Mouse (Mus musculus) duodenum, adult 2 months (tissue): ENCODE data around the gene Tceanc2. TPM values are rescaled to one million over a fixed set of nuclear protein-coding genes. Genes with fewer than 3 reads are reported as not detected.

Experiments
- polyA plus RNA-seq: library from polyadenylated mRNA; depleted of rRNA; stranded (reverse); fragments of >200 nt; gene quantifications from 2 replicates; pipeline ENCODE4 v1.2.3, GENCODE M21; 2012; ENCODE audit warnings: low replicate concordance; rRNA removed

Gene Tceanc2
- polyA plus RNA-seq = 4.4 and 5.1 TPM in 2 replicates

DNA sequence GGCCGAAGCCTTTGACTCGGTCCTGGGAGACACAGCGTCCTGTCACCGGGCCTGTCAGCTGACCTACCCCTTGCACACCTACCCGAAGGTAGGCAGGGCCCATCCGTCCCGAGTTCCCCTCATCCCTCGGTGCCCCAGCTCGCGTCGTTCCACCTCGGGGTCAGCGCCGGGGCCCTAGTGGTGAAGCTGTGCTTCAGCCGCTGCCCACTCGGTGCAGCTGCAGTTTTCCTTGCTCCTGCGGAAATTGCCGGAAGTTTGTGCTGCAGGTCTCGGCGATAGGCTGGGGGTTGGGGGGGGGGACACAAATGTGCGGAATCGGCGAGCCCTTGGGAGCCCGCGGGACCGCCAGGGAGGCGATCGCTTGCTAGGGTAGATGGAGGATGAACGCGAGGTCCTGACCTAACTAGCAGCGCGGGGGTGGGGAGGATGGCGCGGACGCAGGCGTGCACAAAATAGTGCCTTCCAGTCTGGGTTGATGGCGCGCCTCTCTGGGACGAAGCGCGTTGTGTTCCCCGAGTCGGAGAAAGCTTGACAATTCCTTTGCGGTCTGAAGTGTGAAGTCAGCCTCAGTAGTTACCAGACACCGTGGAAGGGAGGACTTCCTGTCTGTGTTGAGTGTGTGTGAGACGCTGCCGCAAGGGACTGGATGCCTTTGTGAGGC is at the start of gene Tceanc2:
Gene Tceanc2, minus strand, starts transcription at position 287 of the 661 bp plus-strand sequence.

DNA sequence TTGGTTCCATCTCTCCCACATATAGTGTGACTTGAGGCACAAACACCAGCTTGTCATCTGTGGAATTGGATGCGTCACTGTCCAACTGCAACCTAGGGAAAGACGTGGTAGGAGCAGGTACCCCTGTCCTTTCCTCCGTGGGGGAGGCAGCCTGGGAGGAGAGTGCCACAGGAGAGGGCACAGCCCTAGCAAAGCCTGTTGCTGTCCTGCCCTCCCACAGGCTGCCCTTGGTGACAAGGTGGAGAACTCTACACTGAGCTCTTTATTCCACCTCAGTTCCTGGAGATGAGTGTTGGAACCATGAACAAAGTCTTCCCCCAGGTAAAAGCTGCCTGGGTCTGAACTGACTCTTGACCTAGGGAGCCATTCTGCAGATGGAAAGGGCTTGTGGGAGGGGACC is 30.0 kb upstream of the Tceanc2 start, which contains the start of gene Ldlrad1:
Gene Ldlrad1, plus strand, starts transcription at position 301 of the 400 bp plus-strand sequence.

DNA sequence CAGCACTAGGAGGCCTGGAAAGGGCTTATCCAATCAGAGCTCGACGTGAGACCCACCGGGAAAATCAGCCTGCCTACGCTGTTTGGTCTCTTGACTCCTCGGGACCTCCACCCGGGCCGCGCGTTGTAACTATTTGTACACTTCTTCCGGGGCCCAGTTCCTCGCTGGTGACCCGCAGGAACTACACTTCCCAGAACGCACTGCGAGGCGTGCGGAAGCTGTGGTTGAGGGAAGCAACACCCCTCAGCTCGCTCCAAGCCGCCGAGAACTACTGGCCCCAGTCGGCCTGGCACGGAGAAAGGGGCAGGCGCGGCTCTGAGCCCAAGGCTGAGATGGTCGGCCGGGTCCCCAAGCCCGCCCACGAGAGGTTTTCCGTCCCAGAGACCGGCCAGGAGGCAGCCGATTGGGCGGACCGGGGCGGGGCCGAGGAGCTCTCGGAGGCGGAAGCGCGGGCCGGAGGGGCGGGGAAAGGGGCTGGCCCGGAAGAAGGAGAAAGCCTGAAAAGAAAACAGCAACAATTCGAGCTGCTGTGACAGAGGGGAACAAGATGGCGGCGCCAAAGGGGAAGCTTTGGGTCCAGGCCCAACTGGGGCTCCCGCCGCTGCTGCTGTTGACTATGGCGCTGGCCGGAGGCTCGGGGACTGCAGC is 610 bp downstream of the Tceanc2 start, which contains the start of gene Tmem59:
Gene Tmem59, plus strand, starts transcription at position 218 of the 648 bp plus-strand sequence.

DNA sequence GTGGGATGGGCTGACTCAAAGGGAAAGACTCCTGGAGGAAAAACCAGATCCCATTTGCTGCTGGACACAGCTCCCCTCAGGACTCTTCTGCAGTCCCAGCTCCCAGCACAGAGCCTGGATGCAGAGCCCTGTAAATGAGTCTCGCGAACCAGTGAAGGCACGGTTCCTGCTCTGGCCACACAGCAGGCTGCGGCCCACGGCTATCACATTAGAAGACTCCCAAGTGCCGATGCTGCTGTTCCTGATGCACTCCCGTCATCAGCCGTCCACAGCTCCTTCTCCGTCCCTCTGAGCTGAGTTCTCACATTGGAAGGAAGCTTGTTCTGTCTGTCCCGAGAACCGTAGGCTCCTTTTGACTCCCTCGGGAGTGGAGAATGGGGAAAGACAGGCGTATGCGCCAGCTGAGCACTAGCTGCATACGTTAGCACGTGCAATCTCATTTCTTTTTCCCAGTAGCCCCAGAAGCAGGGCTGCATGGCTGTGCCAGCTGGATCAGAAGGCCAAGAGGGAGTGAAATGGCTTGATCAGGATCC is 82.0 kb downstream of the Tceanc2 start, which contains the start of gene Cdcp2:
Gene Cdcp2, plus strand, starts transcription at position 51 of the 533 bp plus-strand sequence.

Other genes starting within 250 kb of the Tceanc2 start
- 37.4 and 41.4 TPM in 2 replicates for gene Mrpl37, start 112.2 kb downstream of the Tceanc2 start, polyA plus RNA-seq
- 2.8 and 4.1 TPM in 2 replicates for gene Cyb5rl, start 112.1 kb downstream of the Tceanc2 start, polyA plus RNA-seq
- 0.04 TPM in 1 of 2 replicates, not detected in the other for gene Cdcp2, start 82.2 kb downstream of the Tceanc2 start, polyA plus RNA-seq
- gene Tmem59, start 717 bp downstream of the Tceanc2 start, polyA plus RNA-seq = 248 and 459 TPM in 2 replicates
- 0.22 TPM in 1 of 2 replicates, not detected in the other for gene Ldlrad1, start 30.1 kb upstream of the Tceanc2 start, polyA plus RNA-seq
- 6.2 and 8.7 TPM in 2 replicates for gene Lrrc42, start 74.4 kb upstream of the Tceanc2 start, polyA plus RNA-seq
- 0.65 and 1.0 TPM in 2 replicates for gene Hspb11, start 74.5 kb upstream of the Tceanc2 start, polyA plus RNA-seq
- gene Dio1, start 128.1 kb upstream of the Tceanc2 start, polyA plus RNA-seq = 37.5 and 52.8 TPM in 2 replicates
- gene Yipf1, start 135.2 kb upstream of the Tceanc2 start, polyA plus RNA-seq = 33.6 and 59.2 TPM in 2 replicates
- gene Ndc1, start 188.7 kb upstream of the Tceanc2 start, polyA plus RNA-seq = 2.3 and 10.1 TPM in 2 replicates